Mouse (Mus musculus): ENCODE measurements around the gene Dnmt3l. TPM values are rescaled to one million over a fixed set of nuclear protein-coding genes. Genes with fewer than 3 reads are reported as not detected.
"Not testable (repeated sequence)": the region's sequence is repeated elsewhere in the genome, so short reads cannot be mapped to it uniquely, and the experiment has no call there.

The Dnmt3l gene
- polyA plus RNA-seq, 1 experiment from 2014 or later, result 0.34 TPM

DNA sequence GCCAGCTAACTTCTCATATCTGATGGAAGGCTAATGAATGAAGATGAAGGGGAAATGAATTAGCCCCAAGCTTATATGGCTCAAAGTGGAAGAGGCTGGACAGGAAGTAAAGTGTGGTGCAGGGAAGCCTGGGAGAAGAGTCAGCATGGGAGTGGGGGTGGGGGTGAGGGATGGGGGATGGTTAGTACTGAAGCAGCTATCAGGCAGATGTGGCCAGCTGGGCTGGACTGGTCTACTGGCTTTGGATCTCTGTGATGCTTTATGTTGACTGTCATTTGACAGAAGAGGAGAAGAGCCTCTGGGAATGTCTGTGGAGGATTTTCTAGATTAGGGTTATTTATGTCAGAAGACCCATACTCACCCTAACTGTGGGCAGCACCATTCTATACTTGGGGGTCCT, 53.5 kb downstream of the Dnmt3l start:
- DNase-seq (ENCODE audit: low spot score), result no peak
- H3K4me1 ChIP-seq (replicated peaks; ENCODE audit: control insufficient read depth, insufficient read depth, low read length), result no peaks in the 10 kb centered on the region
- no peak for ATAC-seq (replicated peaks; ENCODE audit: low FRiP score, low TSS enrichment, low read depth)
- H3K4me3 ChIP-seq (ENCODE audit: low read depth, low read length), result no peak overlapping the region
- H3K27ac ChIP-seq (ENCODE audit: low read depth), result no peak overlapping the region
- no peak overlapping the region for H3K4me2 ChIP-seq (ENCODE audit: low read length)
- H3K36me3 ChIP-seq (ENCODE audit: control insufficient read depth, insufficient read depth, low read length), result no peaks in the 10 kb centered on the region
- no peaks in the 10 kb centered on the region for H3K9me3 ChIP-seq (ENCODE audit: control insufficient read depth, low read length)
- H3K9ac ChIP-seq (ENCODE audit: low read length), result no peak overlapping the region
- H3K27me3 ChIP-seq (replicated peaks; ENCODE audit: control insufficient read depth, insufficient read depth, low read length), result no peaks in the 10 kb centered on the region

DNA sequence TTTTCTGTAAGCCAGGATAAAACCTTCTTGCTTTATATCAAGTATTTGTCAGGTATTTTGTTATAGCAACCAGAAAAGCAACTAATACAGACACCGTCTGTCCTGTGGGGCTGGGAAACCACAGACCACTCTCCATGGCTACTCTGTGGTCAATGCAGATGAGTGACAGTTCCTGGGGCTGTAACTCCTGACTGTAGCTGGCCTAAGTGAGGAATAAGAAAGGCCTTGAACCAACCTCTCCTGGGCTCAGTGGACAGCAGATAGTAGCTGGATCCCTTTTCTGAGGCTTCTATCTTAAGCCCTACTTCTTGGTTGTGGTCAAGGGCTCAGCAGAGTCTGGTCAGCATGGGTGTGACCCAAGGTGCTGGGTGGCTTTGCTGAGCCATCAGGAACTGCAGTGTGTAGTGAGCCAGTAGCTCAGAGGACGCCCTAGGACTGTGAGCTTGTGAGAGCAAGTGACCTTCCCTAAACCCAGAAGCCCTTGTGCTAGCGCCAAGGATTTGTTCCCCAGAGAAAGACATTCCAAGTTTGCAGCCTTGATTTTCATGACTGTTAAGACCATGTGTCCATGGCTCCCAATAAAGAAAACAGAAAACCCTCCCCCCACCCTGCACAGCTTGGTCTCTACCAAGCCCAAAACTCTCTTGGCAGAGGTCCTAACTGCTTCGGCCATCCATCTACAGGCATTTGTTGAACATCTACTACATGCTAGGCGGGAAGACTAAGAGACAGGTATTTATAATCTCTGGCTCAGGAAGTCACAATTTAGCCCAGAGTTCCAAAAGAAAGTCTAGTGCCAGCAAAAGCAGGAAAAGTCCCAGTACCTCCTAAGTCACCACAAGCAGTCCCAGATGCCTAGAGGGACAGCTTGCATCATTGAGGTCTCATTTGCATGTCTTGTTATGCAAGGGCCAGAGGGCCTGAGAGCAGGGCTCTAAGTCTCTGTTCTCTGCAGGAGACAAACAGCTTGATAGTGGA, 54.5 kb downstream of the Dnmt3l start:
- Histone ChIP-seq H3K27ac (ENCODE audit: low read depth) (no peak overlapping the region), H3K9ac (ENCODE audit: low read length) (no peak overlapping the region), H3K4me1 (replicated peaks; ENCODE audit: control insufficient read depth, insufficient read depth, low read length) (peaks cover 3% of the 10 kb centered on the region; the same call in 1 of the 2 replicates), H3K4me2 (ENCODE audit: low read length) (no peak overlapping the region), H3K4me3 (ENCODE audit: low read depth, low read length) (no peak overlapping the region), H3K36me3 (ENCODE audit: control insufficient read depth, insufficient read depth, low read length) (no peaks in the 10 kb centered on the region), H3K9me3 (ENCODE audit: control insufficient read depth, low read length) (no peaks in the 10 kb centered on the region), H3K27me3 (replicated peaks; ENCODE audit: control insufficient read depth, insufficient read depth, low read length) (no peaks in the 10 kb centered on the region)
- WGBS, result 81% methylated on average over 5 of the region's 5 CpGs
- ATAC-seq (replicated peaks; ENCODE audit: low FRiP score, low TSS enrichment, low read depth) (no peak), DNase-seq (ENCODE audit: low spot score) (no peak)

DNA sequence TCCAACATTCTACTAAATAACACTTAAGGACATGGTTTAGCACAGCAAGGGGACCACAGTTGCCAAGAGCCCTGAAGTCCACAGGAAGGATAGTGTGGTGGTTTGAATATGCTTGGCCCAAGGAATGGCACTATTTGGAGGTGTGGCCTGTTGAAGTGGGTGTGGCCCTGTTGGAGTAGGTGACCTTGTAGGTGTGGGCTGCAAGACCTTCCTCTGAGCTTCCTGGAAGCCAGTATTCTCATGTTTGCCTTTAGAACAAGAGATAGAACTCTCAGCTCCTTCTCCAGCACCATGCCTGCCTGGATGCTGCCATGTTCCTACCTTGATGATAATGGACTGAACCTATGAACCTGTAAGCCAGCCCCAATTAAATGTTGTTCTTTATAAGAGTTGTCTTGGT, 58.1 kb downstream of the Dnmt3l start:
- not testable (repeated sequence) for H3K4me3 ChIP-seq (ENCODE audit: low read depth, low read length); H3K36me3 ChIP-seq (ENCODE audit: control insufficient read depth, insufficient read depth, low read length); H3K27ac ChIP-seq (ENCODE audit: low read depth); H3K4me1 ChIP-seq (replicated peaks; ENCODE audit: control insufficient read depth, insufficient read depth, low read length); H3K4me2 ChIP-seq (ENCODE audit: low read length); DNase-seq (ENCODE audit: low spot score); ATAC-seq (replicated peaks; ENCODE audit: low FRiP score, low TSS enrichment, low read depth); H3K27me3 ChIP-seq (replicated peaks; ENCODE audit: control insufficient read depth, insufficient read depth, low read length); H3K9me3 ChIP-seq (ENCODE audit: control insufficient read depth, low read length); H3K9ac ChIP-seq (ENCODE audit: low read length)

- H3K9me3 ChIP-seq (ENCODE audit: control insufficient read depth, low read length), result no peaks in the 10 kb centered on the region
- no peaks in the 10 kb centered on the region for H3K27me3 ChIP-seq (replicated peaks; ENCODE audit: control insufficient read depth, insufficient read depth, low read length)
- peaks cover 11% of the 10 kb centered on the region; the same call in 1 of the 2 replicates for H3K4me1 ChIP-seq (replicated peaks; ENCODE audit: control insufficient read depth, insufficient read depth, low read length)
- peak overlapping the region; percentile 18; the same call in 1 of the 2 replicates for H3K9ac ChIP-seq (ENCODE audit: low read length)
- 11% methylated on average over 16 of the region's 16 CpGs for WGBS
- H3K27ac ChIP-seq (ENCODE audit: low read depth), result no peak overlapping the region
- peak overlapping the region; percentile 52 for H3K4me2 ChIP-seq (ENCODE audit: low read length)
- peak overlapping the region; percentile 21 for H3K4me3 ChIP-seq (ENCODE audit: low read depth, low read length)
- no peaks in the 10 kb centered on the region for H3K36me3 ChIP-seq (ENCODE audit: control insufficient read depth, insufficient read depth, low read length)
- peak; percentile 66 for ATAC-seq (replicated peaks; ENCODE audit: low FRiP score, low TSS enrichment, low read depth)
- DNase-seq (ENCODE audit: low spot score), result peak; percentile 61
Observed at GRCm38 (mm10) chr10:78100989-78101780, 59.4 kb downstream of the Dnmt3l start.

DNA sequence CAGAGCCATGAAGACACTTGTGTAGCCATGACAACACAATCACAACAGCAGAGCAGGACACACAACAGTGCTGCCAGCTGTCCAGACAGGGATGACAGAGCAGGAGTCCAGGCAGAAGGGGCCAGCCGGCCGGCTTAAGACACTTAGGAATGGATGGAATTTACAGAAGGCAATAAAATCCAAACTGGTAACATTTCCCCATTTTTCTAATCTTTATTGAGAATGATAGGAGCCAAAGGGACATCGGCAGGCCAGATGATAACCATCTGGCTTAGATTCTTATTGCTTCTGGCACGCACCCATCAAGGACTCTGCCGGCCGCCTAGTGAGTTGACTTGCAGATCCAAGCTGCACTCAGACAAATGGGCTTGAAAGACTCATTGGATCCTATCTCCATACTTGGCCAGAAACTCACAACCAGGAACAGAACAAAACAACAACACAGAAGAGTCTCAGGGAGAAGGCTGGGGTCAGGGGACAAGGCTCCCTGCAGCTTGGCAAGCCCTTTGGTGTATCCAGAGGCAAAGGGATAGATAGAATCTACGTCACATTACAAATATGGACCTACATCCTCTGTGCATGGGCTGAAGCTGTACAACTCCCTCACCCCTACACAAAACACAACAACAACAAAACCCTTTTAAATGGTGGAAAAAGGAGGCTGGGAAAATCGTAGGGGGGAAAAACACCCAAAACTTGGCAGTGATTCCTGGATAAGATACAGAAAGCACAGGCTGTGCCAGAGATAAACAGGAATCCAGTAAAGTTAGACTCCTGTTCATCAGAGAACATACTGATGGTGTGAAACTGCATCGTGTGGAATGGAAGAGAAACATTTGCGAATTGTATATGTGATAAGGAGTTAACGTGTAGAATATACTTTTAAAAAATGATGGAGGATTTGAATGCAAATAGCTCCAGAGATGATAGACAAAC, 63.1 kb downstream of the Dnmt3l start:
- Histone ChIP-seq H3K27me3 (replicated peaks; ENCODE audit: control insufficient read depth, insufficient read depth, low read length) (no peaks in the 10 kb centered on the region), H3K4me1 (replicated peaks; ENCODE audit: control insufficient read depth, insufficient read depth, low read length) (peaks cover 11% of the 10 kb centered on the region; the same call in 1 of the 2 replicates), H3K27ac (ENCODE audit: low read depth) (0 out of 2 replicates have a peak overlapping the region, but pooled peaks have one; percentile 47), H3K4me3 (ENCODE audit: low read depth, low read length) (no peak overlapping the region), H3K36me3 (ENCODE audit: control insufficient read depth, insufficient read depth, low read length) (no peaks in the 10 kb centered on the region), H3K9me3 (ENCODE audit: control insufficient read depth, low read length) (0 out of 2 replicates have a peak, but pooled peaks cover 4% of the 10 kb centered on the region), H3K9ac (ENCODE audit: low read length) (no peak overlapping the region), H3K4me2 (ENCODE audit: low read length) (no peak overlapping the region)
- no peak for DNase-seq (ENCODE audit: low spot score)
- WGBS, result 40% methylated on average over 11 of the region's 11 CpGs
- ATAC-seq (replicated peaks; ENCODE audit: low FRiP score, low TSS enrichment, low read depth), result peak; percentile 70; the same call in 1 of the 2 replicates

DNA sequence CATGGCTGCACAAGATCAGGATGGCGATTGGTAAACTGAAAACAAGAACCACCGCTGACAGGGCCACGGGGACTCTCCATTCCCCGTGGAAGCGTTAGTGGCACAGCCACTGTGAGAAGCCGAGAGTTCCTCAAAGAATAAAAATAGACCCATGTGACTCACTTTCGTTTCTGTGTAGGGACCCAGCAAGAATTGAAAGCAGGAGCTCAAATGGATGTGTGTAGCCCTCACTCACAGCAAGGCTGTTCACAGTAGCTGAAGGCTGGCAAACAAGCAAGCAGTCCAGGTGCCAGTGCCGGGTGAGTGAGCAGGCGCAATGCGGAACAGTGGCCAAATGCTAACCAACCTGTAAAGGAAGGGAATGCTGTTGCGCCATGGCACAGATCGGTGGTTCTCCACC, 63.8 kb downstream of the Dnmt3l start:
- ATAC-seq (replicated peaks; ENCODE audit: low FRiP score, low TSS enrichment, low read depth), result no peak
- no peak overlapping the region for H3K4me2 ChIP-seq (ENCODE audit: low read length)
- 84% methylated on average over 12 of the region's 12 CpGs for WGBS
- no peak overlapping the region for H3K9ac ChIP-seq (ENCODE audit: low read length)
- H3K4me3 ChIP-seq (ENCODE audit: low read depth, low read length), result no peak overlapping the region
- no peaks in the 10 kb centered on the region for H3K36me3 ChIP-seq (ENCODE audit: control insufficient read depth, insufficient read depth, low read length)
- H3K27me3 ChIP-seq (replicated peaks; ENCODE audit: control insufficient read depth, insufficient read depth, low read length), result no peaks in the 10 kb centered on the region
- peaks cover 11% of the 10 kb centered on the region; the same call in 1 of the 2 replicates for H3K4me1 ChIP-seq (replicated peaks; ENCODE audit: control insufficient read depth, insufficient read depth, low read length)
- H3K27ac ChIP-seq (ENCODE audit: low read depth), result no peak overlapping the region
- 0 out of 2 replicates have a peak, but pooled peaks cover 4% of the 10 kb centered on the region for H3K9me3 ChIP-seq (ENCODE audit: control insufficient read depth, low read length)
- no peak for DNase-seq (ENCODE audit: low spot score)

Data from intestine, embryonic 14.5 days (tissue).